Mouse (Mus musculus): Measurements from ENCODE around the gene Ccdc77.
A peak's percentile ranks its signal among the peaks of the same experiment; 100 is the strongest.

Gene Ccdc77

GRCm38 (mm10) chr6:120363688-120364522, at the start of gene Ccdc77, which contains the start of gene Kdm5a:
Gene Ccdc77, minus strand, starts transcription at chr6:120364374.
Gene Kdm5a, plus strand, starts transcription at chr6:120364124.
- peak; percentile 98 for DNase-seq (ENCODE audit: low read depth, low spot score)

DNA sequence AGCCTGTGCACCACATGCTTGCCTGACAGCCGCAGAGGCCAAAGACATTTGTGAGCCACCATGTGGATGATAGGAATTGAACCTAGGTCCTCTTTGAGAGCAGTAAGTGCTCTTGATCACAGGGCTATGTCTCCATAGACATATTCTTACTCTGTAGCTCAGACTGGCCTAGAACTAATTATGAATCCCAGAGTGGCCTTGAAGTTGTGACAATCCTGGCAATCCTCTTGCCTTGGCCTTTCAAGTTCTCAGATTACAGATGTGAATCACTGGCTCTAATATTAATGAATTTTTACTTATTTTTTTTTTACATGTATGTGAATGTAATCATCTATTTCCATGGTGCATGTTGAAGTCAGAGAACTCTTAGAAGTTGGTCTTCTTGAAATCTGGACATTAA, 39.8 kb upstream of the Ccdc77 start:
- no peak for DNase-seq (ENCODE audit: low read depth, low spot score)

- no peak for DNase-seq (ENCODE audit: low read depth, low spot score)
These were observed 31.6 kb upstream of the Ccdc77 start for GRCm38 (mm10) chr6:120395622-120396345.

DNA sequence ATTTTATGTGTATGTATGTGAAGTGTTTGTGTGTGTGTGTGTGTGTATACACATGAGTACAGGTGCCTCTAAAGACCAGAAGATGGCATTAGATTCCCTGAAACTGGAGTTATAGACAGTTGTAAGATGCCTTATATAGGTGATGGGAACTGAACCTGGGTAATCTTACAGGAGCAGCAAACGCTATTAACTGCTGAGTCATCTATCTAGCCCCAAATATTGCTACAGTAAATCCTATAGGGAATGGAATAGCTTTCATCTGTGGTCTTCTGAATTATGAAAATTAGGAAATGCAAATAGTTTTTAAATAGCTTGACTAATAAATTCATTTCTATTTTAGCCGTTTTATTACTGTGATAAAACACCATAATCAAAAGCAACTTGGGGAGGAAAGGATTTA, 28.6 kb upstream of the Ccdc77 start:
- DNase-seq (ENCODE audit: low read depth, low spot score), result no peak

- peak; percentile 12 for DNase-seq (ENCODE audit: low read depth, low spot score)
These were observed 25.9 kb upstream of the Ccdc77 start for GRCm38 (mm10) chr6:120390054-120390453.

DNA sequence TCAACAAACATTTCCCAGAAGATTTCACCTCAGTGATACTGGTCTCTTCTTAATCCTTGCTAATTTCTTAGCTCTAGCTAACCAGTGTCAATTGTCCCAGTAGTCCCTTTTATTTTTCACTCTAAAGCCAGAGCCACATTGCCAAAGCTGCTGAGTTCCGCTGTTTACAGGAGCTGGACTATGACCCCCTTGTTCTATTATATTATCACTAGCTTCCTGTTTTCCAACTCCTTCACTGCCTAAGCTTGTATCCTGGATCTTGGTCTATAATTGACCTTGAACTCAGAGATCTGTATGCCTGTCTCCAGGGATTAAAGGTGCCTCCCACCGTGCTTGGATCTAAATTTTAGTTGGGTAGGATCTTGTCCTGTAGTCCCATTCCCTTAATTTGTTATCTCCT, 12.6 kb upstream of the Ccdc77 start:
- DNase-seq (ENCODE audit: low read depth, low spot score), result no peak

- no peak for DNase-seq (ENCODE audit: low read depth, low spot score)
These were observed 877 bp upstream of the Ccdc77 start for GRCm38 (mm10) chr6:120365051-120365450.

GRCm38 (mm10) chr6:120364523-120364905, 340 bp upstream of the Ccdc77 start:
- DNase-seq (ENCODE audit: low read depth, low spot score), result no peak

DNA sequence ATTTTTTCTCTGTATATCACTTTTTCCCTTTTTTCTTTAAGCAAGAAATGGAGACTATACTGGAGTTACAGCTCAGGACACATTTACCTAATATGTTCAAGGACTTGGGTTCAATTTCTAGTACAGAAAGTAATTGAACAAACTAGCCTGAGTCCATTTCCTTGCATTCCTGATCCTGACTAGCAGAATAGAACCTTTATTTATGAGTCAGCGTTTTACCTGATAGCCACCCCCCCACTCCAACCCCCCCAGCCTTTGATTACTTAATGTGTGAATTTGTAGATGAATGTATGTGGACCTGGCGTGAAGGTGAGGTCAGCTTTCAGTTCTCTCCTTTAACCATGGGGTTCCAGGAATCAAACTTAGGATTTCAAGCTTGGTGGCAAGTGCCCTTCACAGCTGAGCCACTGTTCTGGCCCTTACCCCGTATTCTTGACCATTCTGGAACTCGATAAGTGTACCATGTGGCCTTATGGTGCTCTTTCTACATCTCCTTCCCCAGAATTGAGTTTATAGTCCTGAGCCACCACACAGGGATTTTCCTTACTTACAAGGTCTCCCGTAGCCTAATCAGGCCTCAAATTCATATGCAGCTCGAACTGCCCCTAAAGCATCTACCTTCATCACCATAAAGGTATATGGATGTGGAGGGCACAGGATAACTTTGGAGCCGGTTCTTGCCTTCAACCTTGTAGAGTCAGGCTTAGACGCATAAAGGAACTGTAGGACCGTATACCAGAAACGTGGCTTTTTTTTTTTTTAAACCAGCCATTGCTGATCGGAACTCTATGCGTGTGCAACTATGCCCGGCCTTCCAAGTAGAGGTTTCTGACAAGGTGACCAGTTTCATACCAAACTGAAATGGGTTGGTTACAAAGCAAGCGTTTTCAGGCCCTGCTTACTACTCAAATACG, 1.1 kb downstream of the Ccdc77 start:
- DNase-seq (ENCODE audit: low read depth, low spot score), result no peak

DNA sequence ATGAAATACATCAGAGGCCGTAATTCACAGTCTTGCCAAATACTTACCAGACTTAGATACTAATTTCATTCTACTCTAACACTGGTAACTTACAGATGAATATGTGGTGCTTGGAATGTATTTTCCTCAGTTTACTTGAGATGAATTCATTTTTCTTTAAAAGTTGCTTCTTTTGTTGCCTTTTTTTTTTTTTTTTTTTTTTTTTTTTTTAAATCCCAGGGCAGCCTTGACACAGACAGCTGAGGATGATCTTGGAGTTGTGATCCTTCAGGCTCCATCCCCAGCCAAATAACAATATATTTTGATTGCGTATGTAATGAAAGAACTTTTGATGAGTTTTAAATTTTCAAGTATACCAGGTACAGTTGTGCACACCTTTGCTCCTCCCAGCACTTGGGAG, 2.0 kb downstream of the Ccdc77 start:
- no peak for DNase-seq (ENCODE audit: low read depth, low spot score)

GRCm38 (mm10) chr6:120356951-120357945, 6.9 kb downstream of the Ccdc77 start:
- peak; percentile 98 for DNase-seq (ENCODE audit: low read depth, low spot score)

GRCm38 (mm10) chr6:120356478-120356877, 7.7 kb downstream of the Ccdc77 start:
- DNase-seq (ENCODE audit: low read depth, low spot score), result no peak

DNA sequence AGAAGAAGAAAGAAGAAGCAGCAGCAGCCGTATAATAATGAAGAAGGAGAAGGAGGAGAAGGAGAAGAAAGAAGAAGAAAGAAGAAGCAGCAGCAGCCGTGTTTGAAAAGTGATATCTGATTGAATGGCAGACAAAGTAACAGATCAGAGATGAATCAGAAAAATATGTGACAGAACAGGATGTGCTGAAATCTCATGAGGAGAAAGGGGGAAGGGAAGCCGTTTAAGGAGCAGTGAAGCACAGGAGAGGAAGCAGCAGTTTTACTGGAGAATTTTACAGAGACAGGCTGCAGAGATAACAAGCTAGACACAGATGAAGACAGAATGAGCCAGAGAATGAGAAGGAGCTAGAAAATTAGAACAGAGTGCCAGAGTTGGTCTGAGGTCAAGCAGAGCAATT, 15.2 kb downstream of the Ccdc77 start:
- DNase-seq (ENCODE audit: low read depth, low spot score), result peak; percentile 10

DNA sequence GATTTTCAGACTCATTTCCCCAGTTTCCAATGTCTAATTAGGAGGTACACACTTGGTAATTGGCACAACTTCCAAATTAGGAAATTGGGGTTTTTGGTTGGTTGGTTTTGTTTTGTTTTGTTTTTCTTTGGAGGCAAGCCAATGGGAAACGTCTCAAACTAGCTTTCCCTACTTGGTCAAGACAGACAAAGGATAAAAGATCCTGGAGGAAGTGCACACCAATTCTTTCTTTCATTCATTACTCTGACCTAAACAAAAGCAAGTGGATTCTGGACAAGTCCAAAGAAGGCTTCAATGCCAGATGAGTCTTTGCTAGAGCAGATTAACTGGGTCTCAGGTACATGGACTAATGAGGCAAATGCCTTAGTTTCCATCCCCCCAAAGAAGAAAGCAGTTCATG, 20.2 kb downstream of the Ccdc77 start:
- no peak for DNase-seq (ENCODE audit: low read depth, low spot score)

GRCm38 (mm10) chr6:120332351-120332750, 31.8 kb downstream of the Ccdc77 start:
- DNase-seq (ENCODE audit: low read depth, low spot score), result peak; percentile 4

DNA sequence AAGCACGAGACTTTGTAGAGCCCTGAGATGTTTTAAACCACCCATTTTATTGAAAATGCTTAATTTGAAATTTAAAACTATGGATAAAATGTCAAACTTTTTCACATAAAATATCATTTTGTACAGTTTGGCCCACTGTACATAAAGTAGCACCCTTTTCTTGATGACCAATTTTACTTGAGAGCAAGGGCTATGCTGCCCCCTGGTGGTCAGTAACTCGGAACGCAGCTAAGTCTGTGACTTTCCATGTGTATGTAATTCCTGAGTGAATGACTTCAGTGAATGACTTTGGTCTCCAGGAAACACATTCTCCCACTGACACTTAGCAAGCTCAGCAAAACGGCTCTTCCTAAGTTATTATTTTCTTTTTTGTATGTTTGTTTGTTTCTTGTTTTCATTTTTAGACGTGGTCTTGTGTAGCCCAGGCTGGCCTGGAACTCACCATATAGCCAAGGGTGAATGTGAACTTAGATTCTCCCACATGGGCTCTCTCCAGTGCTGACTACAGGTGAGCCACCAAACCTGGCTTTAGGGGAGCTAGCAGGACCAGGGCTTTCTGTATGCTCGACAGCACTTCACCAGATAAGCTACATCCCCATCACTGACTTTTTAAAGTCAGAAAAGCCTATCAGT, 39.8 kb downstream of the Ccdc77 start:
- DNase-seq (ENCODE audit: low read depth, low spot score), result peak; percentile 96

DNA sequence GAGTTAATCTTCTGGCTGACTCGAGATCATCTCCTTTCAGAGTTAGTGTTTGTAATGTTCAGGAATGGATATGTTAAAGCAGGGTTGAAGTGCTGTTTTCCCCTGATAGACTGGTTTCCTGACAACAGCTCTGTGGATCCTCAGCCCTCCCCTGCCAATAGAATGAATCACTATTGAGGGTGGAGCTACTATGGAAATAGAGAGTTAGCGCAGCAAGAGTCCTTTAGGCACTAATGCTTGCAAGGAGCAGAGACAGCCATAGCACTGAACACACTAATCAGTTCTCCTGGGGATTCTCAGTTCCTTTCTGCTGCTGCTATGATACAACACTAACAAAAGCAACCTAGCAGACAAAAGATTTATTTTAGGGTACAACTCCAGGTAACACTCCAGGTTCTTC, 43.8 kb downstream of the Ccdc77 start:
- DNase-seq (ENCODE audit: low read depth, low spot score), result peak; percentile 12

DNA sequence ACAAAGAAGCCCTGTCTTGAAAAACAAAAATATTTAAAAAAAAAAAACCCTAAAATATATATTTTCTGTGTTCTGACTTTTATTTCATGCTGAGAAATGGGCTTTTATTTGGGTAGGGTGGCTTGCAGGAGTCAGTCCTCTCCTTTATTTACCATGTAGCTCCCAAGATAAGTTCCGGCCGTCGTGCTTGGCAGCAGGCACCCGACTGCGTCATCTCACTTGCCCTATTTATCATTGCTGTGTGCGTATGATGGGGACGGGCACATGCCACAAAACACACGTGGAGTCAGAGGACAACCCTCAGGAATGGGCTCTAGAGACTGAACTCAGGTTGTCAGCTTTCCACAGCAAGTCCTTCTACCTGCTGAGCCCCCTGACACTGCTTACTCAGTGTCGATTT, 45.0 kb downstream of the Ccdc77 start:
- DNase-seq (ENCODE audit: low read depth, low spot score), result no peak

DNA sequence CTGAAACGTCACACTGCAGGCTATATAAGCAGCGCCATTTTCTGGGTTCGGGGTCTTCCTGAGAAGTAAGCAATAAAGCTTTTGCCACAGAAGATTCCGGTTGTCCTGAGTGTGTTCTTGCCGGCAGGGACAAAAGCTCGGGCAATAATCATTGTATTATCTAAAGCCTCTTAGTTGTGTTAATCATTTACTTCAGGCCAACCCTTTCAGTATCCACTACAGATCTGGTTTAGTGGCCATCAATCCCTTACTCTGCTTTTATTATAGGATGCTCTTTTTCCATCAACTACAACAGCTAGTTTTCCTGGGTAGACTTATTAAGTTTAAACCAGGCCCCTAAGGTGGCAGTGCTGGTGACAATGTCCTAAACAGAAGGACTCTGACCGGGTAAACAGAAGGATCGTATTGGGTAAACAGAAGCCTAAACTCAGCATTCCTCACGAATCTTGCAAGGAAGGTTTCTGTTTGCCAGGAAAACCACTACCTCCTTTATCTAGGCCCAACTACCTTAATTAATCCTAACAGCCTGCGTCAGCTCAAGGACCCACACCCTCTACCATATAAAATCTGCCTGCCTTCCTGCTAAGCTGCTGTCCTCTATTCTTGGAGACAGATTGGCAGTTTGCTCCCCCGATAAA, 45.8 kb downstream of the Ccdc77 start:
- DNase-seq (ENCODE audit: low read depth, low spot score), result no peak

DNA sequence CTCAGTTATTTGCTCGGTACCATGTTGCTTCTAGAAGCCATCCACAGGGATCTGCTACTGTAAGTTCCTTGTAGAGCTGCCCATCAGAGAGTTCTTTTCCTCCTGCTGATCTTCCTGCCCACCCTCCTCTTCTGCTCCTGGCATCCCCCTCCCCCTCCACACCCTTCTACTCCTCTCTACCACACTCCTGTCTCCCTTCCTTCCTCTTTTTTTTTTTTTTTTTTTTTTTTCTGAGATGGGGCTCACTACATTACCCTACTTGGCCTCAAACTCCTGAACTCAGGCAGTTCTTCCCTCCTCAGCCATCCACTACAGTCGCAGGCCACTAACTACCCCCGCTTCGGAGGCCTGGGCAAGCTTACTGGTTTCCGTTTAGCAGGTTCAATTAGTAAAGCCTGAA, 51.7 kb downstream of the Ccdc77 start:
- DNase-seq (ENCODE audit: low read depth, low spot score), result no peak

Measured in brain, adult 2 months (tissue).